Mouse (Mus musculus): ENCODE measurements around the gene Tmem30c. TPM values are rescaled to one million over a fixed set of nuclear protein-coding genes. Genes with fewer than 3 reads are reported as not detected.

Tmem30c gene
- polyA plus RNA-seq, 1 experiment = not detected

DNA sequence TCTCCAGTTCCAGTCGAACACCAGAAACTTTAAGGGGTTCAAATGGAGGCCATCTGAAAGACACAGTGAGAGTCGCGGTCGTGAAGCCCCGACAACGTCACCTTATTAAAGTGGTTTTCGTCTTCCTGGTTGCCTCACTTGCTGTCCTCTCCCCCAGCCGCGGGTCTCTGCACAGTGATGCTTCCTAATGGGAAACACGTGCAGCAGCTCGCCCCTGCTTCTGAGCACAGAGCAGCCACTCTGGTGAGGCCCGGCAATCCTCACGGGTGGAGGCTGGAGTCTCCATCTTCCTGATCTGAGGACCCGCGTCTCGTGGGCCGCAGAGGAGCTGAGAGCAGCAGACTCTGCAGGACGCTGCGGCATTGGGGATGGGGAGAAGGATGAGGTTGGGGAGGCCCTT, 11.1 kb upstream of the Tmem30c start:
- no peak for TF ChIP-seq CTCF (IDR thresholded peaks at IDR 0.05; ENCODE audit: insufficient read depth, low read depth, low read length)
- H3K4me1 ChIP-seq (ENCODE audit: control insufficient read depth, insufficient read depth, low read length) = no peaks in the 10 kb centered on the region
- no peak overlapping the region for H3K4me3 ChIP-seq (ENCODE audit: insufficient read depth, low read depth, low read length)
- H3K27ac ChIP-seq (ENCODE audit: insufficient read depth, low read depth, low read length) = no peak overlapping the region
- WGBS = 82% methylated on average over 19 of the region's 19 CpGs

DNA sequence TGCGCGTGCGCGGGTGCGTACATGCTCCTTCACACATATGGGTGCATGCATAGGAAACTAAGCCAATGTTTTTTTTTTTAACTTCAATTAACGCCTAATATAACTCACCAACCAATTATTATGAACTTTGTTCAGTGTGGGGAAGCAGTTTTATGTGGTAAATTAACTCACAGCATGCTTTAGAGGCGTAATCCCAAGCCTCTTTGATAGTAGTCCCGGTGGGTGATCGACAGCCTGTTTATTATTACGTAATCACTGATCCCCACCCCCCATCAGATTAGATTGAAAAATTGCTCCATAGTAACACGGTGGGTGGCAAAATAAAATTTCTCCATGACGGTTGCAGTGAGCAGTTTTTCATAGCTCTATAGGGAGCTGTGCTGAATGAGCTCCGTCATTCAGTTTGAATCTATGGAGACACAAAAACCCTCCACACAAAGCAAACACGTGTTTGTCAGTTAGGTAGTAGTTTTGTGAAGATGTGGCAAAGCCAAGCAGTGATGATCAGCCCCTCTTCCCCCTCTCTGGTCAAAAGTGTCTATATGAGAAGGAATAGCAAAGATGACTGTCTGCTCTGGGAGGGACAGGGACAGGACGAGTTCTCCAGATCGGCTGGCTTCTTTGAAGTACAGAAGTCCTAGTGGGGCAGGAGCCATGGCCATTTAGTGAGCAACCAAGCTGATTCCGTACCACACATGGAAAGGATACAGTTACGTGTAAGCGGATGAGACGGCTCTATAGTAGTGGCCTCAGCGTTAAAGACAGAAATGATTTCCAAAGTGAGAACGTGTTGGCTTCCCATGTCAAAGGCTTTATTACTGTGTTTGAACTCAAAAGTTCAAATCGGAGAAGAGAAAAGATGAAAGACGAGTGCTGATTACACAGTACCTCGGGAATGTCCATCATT, 10.4 kb upstream of the Tmem30c start:
- TF ChIP-seq CTCF (IDR thresholded peaks at IDR 0.05; ENCODE audit: insufficient read depth, low read depth, low read length) (no peak), POLR2A (IDR thresholded peaks at IDR 0.05; ENCODE audit: insufficient read depth, low read depth, low read length) (no peak)
- Histone ChIP-seq H3K27ac (ENCODE audit: insufficient read depth, low read depth, low read length) (no peak overlapping the region), H3K4me3 (ENCODE audit: insufficient read depth, low read depth, low read length) (no peak overlapping the region), H3K4me1 (ENCODE audit: control insufficient read depth, insufficient read depth, low read length) (no peaks in the 10 kb centered on the region)
- 72% methylated on average over 25 of the region's 25 CpGs for WGBS

DNA sequence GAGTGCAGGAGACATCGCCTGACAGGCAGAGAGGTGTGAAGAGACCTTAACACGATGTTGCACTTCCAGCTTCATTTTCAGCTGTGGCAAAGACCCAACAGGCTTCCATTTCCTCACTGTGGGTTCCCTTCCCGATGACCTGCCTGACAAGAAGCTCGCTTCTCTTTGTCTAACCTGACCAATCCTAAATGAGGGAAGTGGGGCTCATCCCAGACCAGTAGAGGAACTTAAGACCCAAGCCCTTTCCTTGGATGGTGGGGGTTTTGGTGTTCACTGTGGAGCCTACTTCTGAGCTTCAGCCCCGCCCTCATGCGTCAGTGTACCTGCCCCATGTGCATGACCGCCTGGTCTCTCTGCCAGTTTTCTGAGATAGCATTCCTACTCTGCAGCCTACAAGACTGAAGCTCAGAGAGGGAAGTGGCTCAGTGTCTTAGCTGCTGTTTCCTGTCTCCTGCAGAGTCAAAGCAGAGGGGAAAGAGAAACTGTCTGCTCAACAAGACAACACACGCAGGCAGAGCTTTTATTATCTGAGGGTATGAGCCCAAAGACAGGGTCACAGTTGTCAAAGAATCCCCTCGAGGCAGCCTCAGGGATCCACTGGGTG, 8.9 kb upstream of the Tmem30c start:
- Histone ChIP-seq H3K4me1 (ENCODE audit: control insufficient read depth, insufficient read depth, low read length) (no peaks in the 10 kb centered on the region), H3K4me3 (ENCODE audit: insufficient read depth, low read depth, low read length) (no peak overlapping the region), H3K27ac (ENCODE audit: insufficient read depth, low read depth, low read length) (no peak overlapping the region)
- 85% methylated on average over 9 of the region's 9 CpGs for WGBS
- no peak for TF ChIP-seq CTCF (IDR thresholded peaks at IDR 0.05; ENCODE audit: insufficient read depth, low read depth, low read length)
- TF ChIP-seq POLR2A (IDR thresholded peaks at IDR 0.05; ENCODE audit: insufficient read depth, low read depth, low read length) = no peak

DNA sequence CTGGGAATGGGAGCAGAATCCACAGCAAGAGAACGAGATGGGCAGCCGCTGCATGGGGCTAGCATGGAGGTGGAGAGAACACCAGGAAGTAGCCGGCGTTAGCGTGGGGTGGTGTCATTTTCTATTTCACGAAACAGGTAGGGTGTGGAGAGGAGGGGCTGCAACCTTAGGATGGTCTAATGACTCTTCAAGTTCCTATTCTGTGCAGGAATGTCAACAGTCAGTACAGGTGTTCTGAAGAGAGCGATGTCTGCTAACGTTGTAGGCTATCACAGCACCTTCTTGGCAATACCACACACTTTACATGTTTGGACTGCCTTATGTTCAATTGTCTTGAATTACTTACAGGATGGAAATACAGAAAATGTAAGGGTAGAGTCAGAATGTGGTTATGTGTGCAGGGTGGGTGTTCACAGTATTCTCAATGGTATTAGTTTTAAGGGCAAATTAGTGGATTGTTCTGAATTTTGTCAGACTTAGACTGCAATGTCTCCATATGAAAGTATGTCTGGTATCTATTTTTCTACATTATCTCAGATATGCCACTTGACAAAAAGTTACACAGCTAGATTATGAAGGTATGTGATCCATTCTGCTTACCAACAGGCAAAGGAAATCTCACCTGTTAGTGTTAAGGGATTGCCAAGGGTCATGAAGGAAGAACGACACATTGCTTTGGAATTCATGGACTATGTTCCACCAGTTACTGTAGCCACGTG, 2.7 kb upstream of the Tmem30c start:
- TF ChIP-seq CTCF (IDR thresholded peaks at IDR 0.05; ENCODE audit: insufficient read depth, low read depth, low read length) (no peak), POLR2A (IDR thresholded peaks at IDR 0.05; ENCODE audit: insufficient read depth, low read depth, low read length) (no peak)
- Histone ChIP-seq H3K27ac (ENCODE audit: insufficient read depth, low read depth, low read length) (no peak overlapping the region), H3K4me3 (ENCODE audit: insufficient read depth, low read depth, low read length) (no peak overlapping the region), H3K4me1 (ENCODE audit: control insufficient read depth, insufficient read depth, low read length) (no peaks in the 10 kb centered on the region)
- 89% methylated on average over 10 of the region's 10 CpGs for WGBS

DNA sequence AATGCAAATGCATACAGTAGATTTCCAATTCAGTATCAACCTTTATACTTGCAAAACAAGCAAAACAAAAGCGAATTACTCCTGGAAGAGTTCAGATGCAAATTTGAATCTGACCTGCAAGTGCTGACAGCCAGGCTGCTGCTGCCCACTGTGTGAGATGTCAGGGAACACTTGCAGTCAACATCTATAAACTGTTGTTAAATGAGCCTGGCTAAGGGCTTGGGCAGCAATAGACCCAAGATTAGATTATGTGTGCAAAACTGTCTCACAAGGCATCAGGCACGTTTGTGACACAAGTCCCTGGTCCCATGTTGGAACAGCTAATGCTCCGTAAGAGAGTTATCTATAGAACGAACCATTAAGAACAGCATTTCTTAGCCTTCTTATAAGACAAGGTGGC, 369 bp downstream of the Tmem30c start:
- TF ChIP-seq CTCF (IDR thresholded peaks at IDR 0.05; ENCODE audit: insufficient read depth, low read depth, low read length) = no peak
- TF ChIP-seq POLR2A (IDR thresholded peaks at IDR 0.05; ENCODE audit: insufficient read depth, low read depth, low read length) = no peak
- 66% methylated on average over 4 of the region's 4 CpGs for WGBS
- Histone ChIP-seq H3K4me1 (ENCODE audit: control insufficient read depth, insufficient read depth, low read length) (no peaks in the 10 kb centered on the region), H3K27ac (ENCODE audit: insufficient read depth, low read depth, low read length) (no peak overlapping the region), H3K4me3 (ENCODE audit: insufficient read depth, low read depth, low read length) (no peak overlapping the region)

DNA sequence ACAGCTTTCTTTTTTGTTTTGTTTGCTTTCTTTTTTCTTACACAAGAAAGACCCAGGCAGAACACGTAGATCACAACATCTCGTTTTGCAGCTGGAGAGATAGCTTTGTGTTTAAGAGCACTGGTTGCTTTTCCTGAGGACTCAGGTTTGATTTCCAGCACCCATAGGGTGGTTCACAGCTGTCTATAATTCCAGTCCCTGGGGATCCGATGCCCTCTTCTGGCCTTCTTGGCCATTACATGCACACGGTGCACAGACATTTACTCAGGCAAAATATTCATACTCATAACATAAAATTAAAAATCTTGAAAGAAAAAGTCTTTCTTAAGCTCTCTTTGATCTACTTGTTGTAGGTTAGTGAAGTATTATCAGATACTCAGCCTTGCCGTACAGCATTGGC, 969 bp downstream of the Tmem30c start:
- TF ChIP-seq CTCF (IDR thresholded peaks at IDR 0.05; ENCODE audit: insufficient read depth, low read depth, low read length) (no peak), POLR2A (IDR thresholded peaks at IDR 0.05; ENCODE audit: insufficient read depth, low read depth, low read length) (no peak)
- 88% methylated on average over 5 of the region's 5 CpGs for WGBS
- H3K4me3 ChIP-seq (ENCODE audit: insufficient read depth, low read depth, low read length) = no peak overlapping the region

DNA sequence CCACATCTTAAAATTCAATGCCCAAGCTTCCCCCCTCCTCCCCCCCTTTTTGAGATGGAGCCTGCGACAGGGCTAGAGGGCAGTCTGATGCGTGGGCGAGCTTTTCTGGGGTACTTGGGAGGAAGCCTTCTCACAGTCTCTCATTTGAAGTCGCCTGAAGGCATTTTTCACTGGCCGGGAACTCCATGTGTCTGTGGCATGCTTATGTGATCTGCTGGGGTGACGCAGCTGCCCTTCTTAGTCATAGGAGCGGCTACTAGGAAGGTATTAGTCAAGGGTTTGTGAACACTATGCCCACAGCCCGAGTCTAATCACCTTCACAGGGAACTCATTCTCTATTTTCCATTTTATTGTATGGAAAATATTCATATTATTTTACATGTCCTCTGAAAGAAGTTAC, 11.2 kb downstream of the Tmem30c start:
- Histone ChIP-seq H3K27ac (ENCODE audit: insufficient read depth, low read depth, low read length) (no peak overlapping the region), H3K4me1 (ENCODE audit: control insufficient read depth, insufficient read depth, low read length) (peaks cover 2% of the 10 kb centered on the region; the same call in 1 of the 2 replicates), H3K4me3 (ENCODE audit: insufficient read depth, low read depth, low read length) (no peak overlapping the region)
- WGBS = 75% methylated on average over 8 of the region's 8 CpGs
- TF ChIP-seq POLR2A (IDR thresholded peaks at IDR 0.05; ENCODE audit: insufficient read depth, low read depth, low read length) (no peak), CTCF (IDR thresholded peaks at IDR 0.05; ENCODE audit: insufficient read depth, low read depth, low read length) (no peak)

More for the DNA sequence above, 969 bp downstream of the Tmem30c start:
- Histone ChIP-seq H3K27ac (ENCODE audit: insufficient read depth, low read depth, low read length) (no peak overlapping the region), H3K4me1 (ENCODE audit: control insufficient read depth, insufficient read depth, low read length) (no peaks in the 10 kb centered on the region)

DNA sequence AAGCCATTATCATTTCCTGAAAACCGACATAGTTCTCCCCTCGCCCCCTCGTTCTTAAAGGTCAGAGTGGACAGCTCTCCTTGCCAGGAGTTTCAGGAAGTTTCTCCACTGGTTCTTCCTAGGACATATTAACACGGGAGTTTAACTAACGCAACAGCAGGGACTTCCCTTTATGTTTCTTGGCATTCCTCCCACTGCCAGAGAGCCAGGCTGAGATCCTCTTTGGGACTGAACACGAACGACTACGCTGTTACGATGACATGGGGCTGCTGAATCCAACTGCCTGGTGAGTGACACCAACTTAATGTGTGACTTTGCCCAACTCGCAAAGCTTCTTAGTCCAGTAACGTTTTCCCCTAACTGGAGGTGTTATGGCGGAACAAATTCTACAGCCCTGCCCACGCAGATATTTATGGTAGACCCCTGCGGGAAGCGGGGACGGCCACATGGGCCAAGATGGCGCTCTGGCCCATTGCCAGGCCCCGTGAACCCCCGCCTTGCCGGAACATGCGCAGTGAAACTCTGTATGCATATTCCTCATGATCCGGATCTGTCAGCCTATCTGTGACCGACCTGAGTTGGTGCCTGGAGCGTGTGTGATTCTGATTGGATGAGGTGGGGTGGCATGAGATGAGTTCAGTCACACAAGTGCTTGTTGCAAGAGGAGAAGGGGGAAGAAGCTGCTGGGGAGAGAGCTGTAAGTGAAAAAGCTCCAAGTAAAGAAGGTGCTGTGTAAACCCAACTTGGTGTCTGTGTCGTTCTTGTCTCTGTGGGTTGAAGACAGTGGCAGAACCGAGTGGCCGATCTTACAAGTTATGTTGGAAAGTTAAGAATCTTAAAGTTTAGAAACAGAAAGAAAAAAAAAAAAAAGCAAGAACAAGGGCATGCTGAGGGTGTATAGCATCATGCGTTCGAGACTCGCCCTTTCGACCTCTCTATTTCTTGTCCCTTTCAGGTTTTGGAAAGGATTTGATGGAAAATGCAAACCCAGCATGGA, 12.1 kb downstream of the Tmem30c start:
- no peak overlapping the region for H3K27ac ChIP-seq (ENCODE audit: insufficient read depth, low read depth, low read length)
- H3K4me3 ChIP-seq (ENCODE audit: insufficient read depth, low read depth, low read length) = no peak overlapping the region
- TF ChIP-seq POLR2A (IDR thresholded peaks at IDR 0.05; ENCODE audit: insufficient read depth, low read depth, low read length) (no peak), CTCF (IDR thresholded peaks at IDR 0.05; ENCODE audit: insufficient read depth, low read depth, low read length) (no peak)
- WGBS = 90% methylated on average over 31 of the region's 31 CpGs
- peaks cover 2% of the 10 kb centered on the region; the same call in 1 of the 2 replicates for H3K4me1 ChIP-seq (ENCODE audit: control insufficient read depth, insufficient read depth, low read length)

Data from olfactory bulb, adult 2 months (tissue).